Mouse (Mus musculus): Measurements from ENCODE around the gene Hdlbp.

DNA sequence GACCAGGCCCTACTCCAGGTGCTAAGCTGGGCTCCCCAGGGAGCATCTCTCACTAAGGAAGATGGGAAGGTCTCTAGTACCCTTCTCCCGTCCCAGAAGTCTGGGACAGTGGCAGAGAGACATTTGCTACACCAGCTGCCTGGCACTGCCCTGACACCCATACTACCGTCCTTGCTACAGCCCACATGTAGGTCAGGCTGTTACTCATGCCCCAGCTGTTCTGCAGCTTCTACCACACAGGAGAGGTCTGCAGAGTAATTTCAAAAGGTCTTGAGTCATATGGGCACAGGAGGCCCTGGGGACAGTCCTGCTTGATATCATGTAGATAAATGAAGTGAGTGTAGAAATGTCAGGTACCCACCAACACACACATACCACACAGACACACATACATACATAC lies 89.7 kb downstream of the Hdlbp start:
- no peak for TF ChIP-seq EP300 (IDR thresholded peaks at IDR 0.05; ENCODE audit: low read depth)
- no peak for TF ChIP-seq CTCF (IDR thresholded peaks at IDR 0.05; ENCODE audit: low read depth)
